Mouse (Mus musculus): ENCODE data around the gene AC129217.1. TPM values are rescaled to one million over a fixed set of nuclear protein-coding genes. Genes with fewer than 3 reads are reported as not detected.
A peak's percentile ranks its signal among the peaks of the same experiment; 100 is the strongest.

Gene AC129217.1
- polyA plus RNA-seq, 1 experiment from 2014 or later: not detected

GRCm38 (mm10) chr19:8872266-8872840, 42.8 kb downstream of the AC129217.1 start:
- 84% methylated on average over 10 of the region's 10 CpGs for WGBS
- H3K4me1 ChIP-seq (ENCODE audit: control insufficient read depth, insufficient read depth, low read length): peaks cover 12% of the 10 kb centered on the region
- ATAC-seq: 0 out of 2 replicates have a peak, but pooled peaks have one; percentile 9

GRCm38 (mm10) chr19:8875031-8875430, 45.5 kb downstream of the AC129217.1 start:
- ATAC-seq: no peak
- Histone ChIP-seq H3K9me3 (replicated peaks; ENCODE audit: control insufficient read depth, low read length, poor library complexity, severe bottlenecking) (no peaks in the 10 kb centered on the region), H3K9ac (ENCODE audit: low read depth, low read length) (no peak overlapping the region), H3K4me3 (ENCODE audit: low read depth, low read length) (no peak overlapping the region), H3K27ac (ENCODE audit: low read length) (no peak overlapping the region), H3K27me3 (ENCODE audit: control insufficient read depth, insufficient read depth, low read depth, low read length) (no peaks in the 10 kb centered on the region), H3K4me1 (ENCODE audit: control insufficient read depth, insufficient read depth, low read length) (peaks cover 20% of the 10 kb centered on the region), H3K4me2 (ENCODE audit: low read length) (no peak overlapping the region), H3K36me3 (ENCODE audit: control insufficient read depth, insufficient read depth, low read length) (peaks cover 6% of the 10 kb centered on the region; the same call in 1 of the 2 replicates)
- 95% methylated on average over 7 of the region's 7 CpGs for WGBS

More at GRCm38 (mm10) chr19:8872266-8872840, 42.8 kb downstream of the AC129217.1 start:
- no peaks in the 10 kb centered on the region for H3K27me3 ChIP-seq (ENCODE audit: control insufficient read depth, insufficient read depth, low read depth, low read length)
- H3K9ac ChIP-seq (ENCODE audit: low read depth, low read length): peak overlapping the region; percentile 97
- peaks cover 6% of the 10 kb centered on the region; the same call in 1 of the 2 replicates for H3K36me3 ChIP-seq (ENCODE audit: control insufficient read depth, insufficient read depth, low read length)
- no peaks in the 10 kb centered on the region for H3K9me3 ChIP-seq (replicated peaks; ENCODE audit: control insufficient read depth, low read length, poor library complexity, severe bottlenecking)
- peak overlapping the region; percentile 88 for H3K4me3 ChIP-seq (ENCODE audit: low read depth, low read length)
- peak overlapping the region; percentile 95 for H3K4me2 ChIP-seq (ENCODE audit: low read length)
- H3K27ac ChIP-seq (ENCODE audit: low read length): no peak overlapping the region

- WGBS: under 1% methylated on average over 42 of the region's 42 CpGs
- no peaks in the 10 kb centered on the region for H3K27me3 ChIP-seq (ENCODE audit: control insufficient read depth, insufficient read depth, low read depth, low read length)
- peak within 1 kb of the TSS; percentile 77 for H3K4me3 ChIP-seq (ENCODE audit: low read depth, low read length)
- H3K36me3 ChIP-seq (ENCODE audit: control insufficient read depth, insufficient read depth, low read length): no peaks in the 10 kb centered on the region; the same call in 1 of the 2 replicates
- H3K9me3 ChIP-seq (replicated peaks; ENCODE audit: control insufficient read depth, low read length, poor library complexity, severe bottlenecking): no peaks in the 10 kb centered on the region
- H3K4me1 ChIP-seq (ENCODE audit: control insufficient read depth, insufficient read depth, low read length): peaks cover 11% of the 10 kb centered on the region
- peak; percentile 97 for ATAC-seq
- H3K9ac ChIP-seq (ENCODE audit: low read depth, low read length): peak within 1 kb of the TSS; percentile 92
- peak within 1 kb of the TSS; percentile 89 for H3K4me2 ChIP-seq (ENCODE audit: low read length)
- H3K27ac ChIP-seq (ENCODE audit: low read length): peak within 1 kb of the TSS; percentile 85
Observed at GRCm38 (mm10) chr19:8880311-8881033, 50.9 kb downstream of the AC129217.1 start, which contains the start of gene Uqcc3. TSS of gene Uqcc3 (minus strand) at chr19:8880923.

GRCm38 (mm10) chr19:8881034-8881392, 51.4 kb downstream of the AC129217.1 start:
- no peaks in the 10 kb centered on the region; the same call in 1 of the 2 replicates for H3K36me3 ChIP-seq (ENCODE audit: control insufficient read depth, insufficient read depth, low read length)
- 10% methylated on average over 3 of the region's 3 CpGs for WGBS
- H3K4me1 ChIP-seq (ENCODE audit: control insufficient read depth, insufficient read depth, low read length): peaks cover 11% of the 10 kb centered on the region
- no peak for ATAC-seq
- H3K4me3 ChIP-seq (ENCODE audit: low read depth, low read length): peak overlapping the region; percentile 77
- H3K27ac ChIP-seq (ENCODE audit: low read length): no peak overlapping the region
- H3K27me3 ChIP-seq (ENCODE audit: control insufficient read depth, insufficient read depth, low read depth, low read length): no peaks in the 10 kb centered on the region
- peak overlapping the region; percentile 89 for H3K4me2 ChIP-seq (ENCODE audit: low read length)
- peak overlapping the region; percentile 92; the same call in 1 of the 2 replicates for H3K9ac ChIP-seq (ENCODE audit: low read depth, low read length)
- H3K9me3 ChIP-seq (replicated peaks; ENCODE audit: control insufficient read depth, low read length, poor library complexity, severe bottlenecking): no peaks in the 10 kb centered on the region

GRCm38 (mm10) chr19:8883616-8884015, 54.0 kb downstream of the AC129217.1 start, which contains the start of the genes Lbhd1 and Gm49403:
TSS of gene Lbhd1 (plus strand) at chr19:8883732.
TSS of gene Gm49403 (plus strand) at chr19:8883930.
- no peaks in the 10 kb centered on the region for H3K9me3 ChIP-seq (replicated peaks; ENCODE audit: control insufficient read depth, low read length, poor library complexity, severe bottlenecking)
- ATAC-seq: no peak
- H3K4me2 ChIP-seq (ENCODE audit: low read length): no peak within 1 kb of the TSS
- WGBS: 54% methylated on average over 3 of the region's 3 CpGs
- H3K36me3 ChIP-seq (ENCODE audit: control insufficient read depth, insufficient read depth, low read length): no peaks in the 10 kb centered on the region
- H3K4me3 ChIP-seq (ENCODE audit: low read depth, low read length): no peak within 1 kb of the TSS
- H3K27me3 ChIP-seq (ENCODE audit: control insufficient read depth, insufficient read depth, low read depth, low read length): no peaks in the 10 kb centered on the region
- H3K9ac ChIP-seq (ENCODE audit: low read depth, low read length): no peak within 1 kb of the TSS
- peaks cover 23% of the 10 kb centered on the region for H3K4me1 ChIP-seq (ENCODE audit: control insufficient read depth, insufficient read depth, low read length)
- H3K27ac ChIP-seq (ENCODE audit: low read length): no peak within 1 kb of the TSS

- Histone ChIP-seq H3K4me2 (ENCODE audit: low read length) (no peak overlapping the region), H3K9me3 (replicated peaks; ENCODE audit: control insufficient read depth, low read length, poor library complexity, severe bottlenecking) (no peaks in the 10 kb centered on the region), H3K27ac (ENCODE audit: low read length) (no peak overlapping the region), H3K27me3 (ENCODE audit: control insufficient read depth, insufficient read depth, low read depth, low read length) (no peaks in the 10 kb centered on the region), H3K4me1 (ENCODE audit: control insufficient read depth, insufficient read depth, low read length) (peaks cover 19% of the 10 kb centered on the region), H3K4me3 (ENCODE audit: low read depth, low read length) (no peak overlapping the region), H3K9ac (ENCODE audit: low read depth, low read length) (peak overlapping the region; percentile 70; the same call in 1 of the 2 replicates), H3K36me3 (ENCODE audit: control insufficient read depth, insufficient read depth, low read length) (no peaks in the 10 kb centered on the region)
- 39% methylated on average over 1 of the region's 1 CpGs for WGBS
- ATAC-seq: no peak
Observed at GRCm38 (mm10) chr19:8886916-8887584, 57.5 kb downstream of the AC129217.1 start.

- Histone ChIP-seq H3K4me1 (ENCODE audit: control insufficient read depth, insufficient read depth, low read length) (peaks cover 19% of the 10 kb centered on the region), H3K27ac (ENCODE audit: low read length) (peak overlapping the region; percentile 88; the same call in 1 of the 2 replicates), H3K4me3 (ENCODE audit: low read depth, low read length) (peak overlapping the region; percentile 71), H3K27me3 (ENCODE audit: control insufficient read depth, insufficient read depth, low read depth, low read length) (no peaks in the 10 kb centered on the region), H3K36me3 (ENCODE audit: control insufficient read depth, insufficient read depth, low read length) (no peaks in the 10 kb centered on the region), H3K9me3 (replicated peaks; ENCODE audit: control insufficient read depth, low read length, poor library complexity, severe bottlenecking) (no peaks in the 10 kb centered on the region), H3K9ac (ENCODE audit: low read depth, low read length) (peak overlapping the region; percentile 70), H3K4me2 (ENCODE audit: low read length) (peak overlapping the region; percentile 90)
- no peak for ATAC-seq
- 16% methylated on average over 19 of the region's 19 CpGs for WGBS
Observed at GRCm38 (mm10) chr19:8887585-8888463, 58.3 kb downstream of the AC129217.1 start.
